ENCODE assay signal across 39 mouse cellular contexts in the genomic region with DNA sequence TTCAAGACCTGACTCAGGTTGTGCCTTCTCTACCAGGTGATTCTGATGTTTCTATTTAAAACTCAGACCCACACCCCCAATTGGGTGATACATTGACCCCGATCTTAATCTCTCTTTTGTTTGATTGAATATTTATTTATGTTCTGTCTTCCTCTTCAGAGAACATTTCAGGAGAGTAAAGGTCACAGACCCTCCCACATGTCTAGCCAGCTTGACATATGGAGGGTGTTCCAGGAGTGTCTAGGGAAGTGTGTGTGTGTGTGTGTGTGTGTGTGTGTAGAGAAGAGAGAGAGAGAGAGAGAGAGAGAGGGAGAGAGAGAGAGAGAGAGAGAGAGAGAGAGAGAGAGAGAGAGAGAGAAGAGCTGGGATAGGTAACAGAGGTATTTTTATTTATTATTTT. TPM values are rescaled to one million over a fixed set of nuclear protein-coding genes. Genes with fewer than 3 reads are reported as not detected.
"Had no signal": no experiment of that assay in that cellular context is flagged by ENCODE, and none has a peak within 500 bp of the region (broad histone marks: within the 10 kb centered on the region; RNA-seq: fewer than 3 reads in every experiment).

No protein-coding gene starts in this region.

- H3K4me3 ChIP-seq: heart, adult 2 months; heart, embryonic 13.5 days; heart, embryonic 15.5 days; hindbrain, embryonic 13.5 days; hindbrain, embryonic 15.5 days; kidney, embryonic 15.5 days; left cerebral cortex, adult 2 months; limb, embryonic 10.5 days; limb, embryonic 12.5 days had no signal

- H3K9me3 ChIP-seq: heart, embryonic 13.5 days; heart, embryonic 15.5 days; hindbrain, embryonic 13.5 days; hindbrain, embryonic 15.5 days; kidney, embryonic 15.5 days; limb, embryonic 10.5 days; limb, embryonic 12.5 days had no signal

- H3K36me3 ChIP-seq: heart, embryonic 13.5 days; heart, embryonic 15.5 days; hindbrain, embryonic 13.5 days; hindbrain, embryonic 15.5 days; kidney, embryonic 15.5 days; limb, embryonic 10.5 days; limb, embryonic 12.5 days had no signal

- H3K27ac ChIP-seq: heart, adult 2 months; heart, embryonic 13.5 days; heart, embryonic 15.5 days; hindbrain, embryonic 13.5 days; hindbrain, embryonic 15.5 days; hindbrain, postnatal 0 days; kidney, embryonic 15.5 days; kidney, postnatal 0 days; left cerebral cortex, adult 2 months; limb, embryonic 10.5 days; limb, embryonic 12.5 days had no signal

- H3K9ac ChIP-seq: forebrain, postnatal 0 days; heart, embryonic 13.5 days; heart, embryonic 15.5 days; hindbrain, embryonic 13.5 days; hindbrain, embryonic 15.5 days; kidney, embryonic 15.5 days; limb, embryonic 12.5 days had no signal

- H3K4me2 ChIP-seq: heart, embryonic 11.5 days; heart, embryonic 13.5 days; heart, embryonic 15.5 days; hindbrain, embryonic 13.5 days; hindbrain, embryonic 15.5 days; kidney, embryonic 15.5 days; limb, embryonic 12.5 days; liver, embryonic 11.5 days had no signal

- H3K4me1 ChIP-seq: heart, embryonic 13.5 days; heart, embryonic 15.5 days; hindbrain, embryonic 13.5 days; hindbrain, embryonic 15.5 days; kidney, embryonic 15.5 days; limb, embryonic 10.5 days; limb, embryonic 12.5 days had no signal

- ATAC-seq: forebrain, postnatal 0 days; hindbrain, postnatal 0 days had no signal

- DNase-seq: forebrain, postnatal 0 days; gastrocnemius, postnatal 14 days; gastrocnemius, postnatal 36 days; heart, adult 11 months; heart, adult 2 months; heart, postnatal 14 days; heart, postnatal 36 days; kidney, adult 11 months; kidney, adult 2 months; kidney, adult 9 months; kidney, postnatal 14 days; kidney, postnatal 36 days; layer of hippocampus, adult 9-11 months; liver had no signal

- H3K27me3 ChIP-seq: heart, embryonic 15.5 days; hindbrain, embryonic 13.5 days; hindbrain, embryonic 15.5 days; kidney, embryonic 15.5 days; limb, embryonic 12.5 days had no signal

RNA-seq across cellular contexts. Expression of a gene that starts 1.2 kb away (rescaled TPM):
- total RNA-seq: forebrain, postnatal 0 days; gastrocnemius, adult 18-20 months; gastrocnemius, adult 8-10 months; gastrocnemius, postnatal 14 days; gastrocnemius, postnatal 36 days; heart, adult 2 months; heart, postnatal 14 days; heart, postnatal 36 days; hematopoietic stem cell, adult 5-6 weeks; hindbrain, postnatal 0 days; layer of hippocampus, adult 18-20 months; left cerebral cortex, adult 2 months; left cerebral cortex, postnatal 14 days; left cerebral cortex, postnatal 36 days had no signal
- polyA plus RNA-seq: forebrain, postnatal 0 days; heart, embryonic 11.5 days; heart, embryonic 13.5 days; heart, embryonic 15.5 days; hindbrain, embryonic 11.5 days; hindbrain, embryonic 13.5 days; hindbrain, embryonic 15.5 days; hindbrain, postnatal 0 days; limb, embryonic 10.5 days; limb, embryonic 12.5 days had no signal

RNA-seq across cellular contexts. Expression of a gene that starts 43.2 kb away (rescaled TPM):
- total RNA-seq: forebrain, postnatal 0 days; gastrocnemius, adult 18-20 months; gastrocnemius, adult 8-10 months; gastrocnemius, postnatal 14 days; gastrocnemius, postnatal 36 days; heart, adult 2 months; heart, postnatal 14 days; heart, postnatal 36 days; hematopoietic stem cell, adult 5-6 weeks; hindbrain, postnatal 0 days; layer of hippocampus, adult 18-20 months; layer of hippocampus, adult 8-10 months; layer of hippocampus, postnatal 25 days; left cerebral cortex, adult 2 months; left cerebral cortex, postnatal 14 days; left cerebral cortex, postnatal 36 days had no signal
- polyA plus RNA-seq: forebrain, postnatal 0 days; heart, adult 2 months; heart, embryonic 11.5 days; heart, embryonic 13.5 days; heart, embryonic 15.5 days; heart, postnatal 0 days; hindbrain, embryonic 11.5 days; hindbrain, embryonic 13.5 days; hindbrain, embryonic 15.5 days; hindbrain, postnatal 0 days; kidney, adult 2 months; kidney, embryonic 15.5 days; kidney, postnatal 0 days; limb, embryonic 10.5 days; limb, embryonic 12.5 days; limb, embryonic 14.5 days; liver, embryonic 11.5 days had no signal

RNA-seq across cellular contexts. Expression of a gene that starts 54.7 kb away (rescaled TPM):
- total RNA-seq: forebrain, postnatal 0 days; gastrocnemius, adult 18-20 months; gastrocnemius, adult 8-10 months; gastrocnemius, postnatal 14 days; gastrocnemius, postnatal 36 days; heart, adult 2 months; heart, postnatal 14 days; heart, postnatal 36 days; hematopoietic stem cell, adult 5-6 weeks; hindbrain, postnatal 0 days; layer of hippocampus, adult 18-20 months; layer of hippocampus, adult 8-10 months; layer of hippocampus, postnatal 25 days; left cerebral cortex, adult 2 months; left cerebral cortex, postnatal 14 days; left cerebral cortex, postnatal 36 days had no signal
- polyA plus RNA-seq: forebrain, postnatal 0 days; gonadal fat pad, adult 2 months; heart, adult 2 months; heart, embryonic 11.5 days; heart, embryonic 13.5 days; heart, embryonic 15.5 days; heart, postnatal 0 days; hindbrain, embryonic 11.5 days; hindbrain, embryonic 13.5 days; hindbrain, embryonic 15.5 days; hindbrain, postnatal 0 days; kidney, adult 2 months; kidney, embryonic 15.5 days; kidney, postnatal 0 days; large intestine, adult 2 months; limb, embryonic 10.5 days; limb, embryonic 12.5 days; limb, embryonic 14.5 days; liver, embryonic 11.5 days had no signal
